Mouse (Mus musculus) liver, postnatal 0 days (tissue): ENCODE measurements around the gene 6430571L13Rik. TPM values are rescaled to one million over a fixed set of nuclear protein-coding genes. Genes with fewer than 3 reads are reported as not detected.
A peak's percentile ranks its signal among the peaks of the same experiment; 100 is the strongest.

Source experiments
- ATAC-seq: fragments of 200-750 bp; cut with Nextera tagmentation; 2 replicates; pipeline ENCODE4 v1.8.0; 2017; ENCODE audit warnings: mild to moderate bottlenecking, moderate library complexity
- DNase-seq: peaks from one replicate; pipeline ENCODE4 v3.0.0-alpha.2; 2016
- H3K27ac ChIP-seq: fragments of 300-500 bp; sonication (generic); 2 replicates; pipeline ENCODE4 v1.5.1; 2014; ENCODE audit warnings: antibody characterized with exemption, moderate library complexity, mild to moderate bottlenecking, low read depth
- H3K27me3 ChIP-seq: fragments of 300-500 bp; sonication (generic); 2 replicates; pipeline ENCODE4 v1.6.1; 2014; ENCODE audit warnings: low read length, control low read depth, mixed read lengths; ENCODE audit not compliant: insufficient read depth
- H3K36me3 ChIP-seq: fragments of 300-500 bp; sonication (generic); replicated peaks from 2 replicates; pipeline ENCODE4 v1.6.1; 2014; ENCODE audit warnings: mild to moderate bottlenecking, control low read depth, low read length, moderate library complexity, mixed read lengths; ENCODE audit not compliant: insufficient read depth
- H3K4me1 ChIP-seq: fragments of 300-500 bp; sonication (generic); 2 replicates; pipeline ENCODE4 v1.6.1; 2014; ENCODE audit warnings: antibody characterized with exemption, mild to moderate bottlenecking, control low read depth; ENCODE audit not compliant: insufficient read depth
- H3K4me2 ChIP-seq: fragments of 300-500 bp; sonication (generic); 2 replicates; pipeline ENCODE4 v1.6.1; 2014; ENCODE audit warnings: low read depth, mild to moderate bottlenecking, low read length, moderate library complexity, mixed read lengths
- H3K4me3 ChIP-seq: fragments of 300-500 bp; sonication (generic); 2 replicates; pipeline ENCODE4 v1.5.1; 2014; ENCODE audit warnings: low read depth, low read length
- H3K9ac ChIP-seq: fragments of 300-500 bp; sonication (generic); replicated peaks from 2 replicates; pipeline ENCODE4 v1.6.1; 2014; ENCODE audit warnings: mild to moderate bottlenecking, moderate library complexity
- H3K9me3 ChIP-seq: fragments of 300-500 bp; sonication (generic); 2 replicates; pipeline ENCODE4 v1.6.1; 2016; ENCODE audit warnings: mild to moderate bottlenecking, control low read depth, low read length, mixed read lengths
- CTCF ChIP-seq: sonication (generic); IDR thresholded peaks from 2 replicates; pipeline ENCODE4 v1.5.1; 2016; ENCODE audit warnings: antibody characterized with exemption, low read depth
- EP300 ChIP-seq: IDR thresholded peaks from 2 replicates; pipeline ENCODE4 v1.6.1; 2016; ENCODE audit warnings: antibody characterized with exemption, low read depth, mild to moderate bottlenecking
- WGBS: fragments of 180-500 bp; shearing (Covaris S2); extraction: QIAGEN DNeasy Blood & Tissue Kit; methylation state at CpG from one replicate; pipeline ENCODE4 v1.1.7; 2014; ENCODE audit not compliant: insufficient replicate concordance; 5-methylcytosine and 5-hydroxymethylcytosine counted together
- polyA plus RNA-seq: library from polyadenylated mRNA; unstranded; fragments of >200 nt; fragmentation: Nextera tagmentation; extraction: Ambion mirVana; gene quantifications from 2 replicates; pipeline ENCODE4 v1.2.1, GENCODE M21; 2015

6430571L13Rik gene
- polyA plus RNA-seq, 1 experiment from 2014 or later, result 0.14 TPM

GRCm38 (mm10) chr9:107323558-107323957 lies 16.8 kb upstream of the 6430571L13Rik start:
- Histone ChIP-seq H3K4me3 (no peak overlapping the region), H3K9me3 (no peaks in the 10 kb centered on the region), H3K9ac (no peak overlapping the region), H3K4me1 (0 out of 2 replicates have a peak, but pooled peaks cover 2% of the 10 kb centered on the region), H3K27ac (no peak overlapping the region), H3K36me3 (no peaks in the 10 kb centered on the region), H3K27me3 (no peaks in the 10 kb centered on the region), H3K4me2 (no peak overlapping the region)
- no peak for DNase-seq
- WGBS, result 24% methylated on average over 6 of the region's 6 CpGs
- TF ChIP-seq CTCF (no peak), EP300 (peak; percentile 29; the same call in 1 of the 2 replicates)
- 0 out of 2 replicates have a peak, but pooled peaks have one; percentile 21 for ATAC-seq

GRCm38 (mm10) chr9:107324799-107325561 lies 15.4 kb upstream of the 6430571L13Rik start:
- no peak overlapping the region for H3K4me3 ChIP-seq
- 0 out of 2 replicates have a peak, but pooled peaks cover 2% of the 10 kb centered on the region for H3K4me1 ChIP-seq
- 64% methylated on average over 4 of the region's 4 CpGs for WGBS
- H3K27ac ChIP-seq, result no peak overlapping the region
- DNase-seq, result no peak
- H3K27me3 ChIP-seq, result no peaks in the 10 kb centered on the region
- no peak overlapping the region for H3K4me2 ChIP-seq
- no peak overlapping the region for H3K9ac ChIP-seq
- ATAC-seq, result no peak
- H3K36me3 ChIP-seq, result no peaks in the 10 kb centered on the region
- H3K9me3 ChIP-seq, result no peaks in the 10 kb centered on the region
- no peak for TF ChIP-seq EP300
- TF ChIP-seq CTCF, result no peak

- ATAC-seq (no peak), DNase-seq (no peak)
- no peak for TF ChIP-seq EP300
- TF ChIP-seq CTCF, result no peak
- H3K9ac ChIP-seq, result no peak overlapping the region
- no peaks in the 10 kb centered on the region for H3K36me3 ChIP-seq
- H3K27me3 ChIP-seq, result no peaks in the 10 kb centered on the region
- H3K27ac ChIP-seq, result no peak overlapping the region
- H3K4me1 ChIP-seq, result 0 out of 2 replicates have a peak, but pooled peaks cover 2% of the 10 kb centered on the region
- no peaks in the 10 kb centered on the region for H3K9me3 ChIP-seq
- 67% methylated on average over 7 of the region's 7 CpGs for WGBS
- H3K4me3 ChIP-seq, result no peak overlapping the region
- no peak overlapping the region for H3K4me2 ChIP-seq
These were observed 14.5 kb upstream of the 6430571L13Rik start for GRCm38 (mm10) chr9:107325904-107326303.

GRCm38 (mm10) chr9:107327879-107328620 lies 12.4 kb upstream of the 6430571L13Rik start:
- DNase-seq (no peak), ATAC-seq (no peak)
- no peaks in the 10 kb centered on the region for H3K9me3 ChIP-seq
- TF ChIP-seq EP300, result no peak
- no peak for TF ChIP-seq CTCF
- H3K4me2 ChIP-seq, result no peak overlapping the region
- WGBS, result 80% methylated on average over 16 of the region's 16 CpGs
- no peaks in the 10 kb centered on the region for H3K27me3 ChIP-seq
- 0 out of 2 replicates have a peak, but pooled peaks cover 2% of the 10 kb centered on the region for H3K4me1 ChIP-seq
- H3K9ac ChIP-seq, result no peak overlapping the region
- H3K27ac ChIP-seq, result no peak overlapping the region
- H3K4me3 ChIP-seq, result no peak overlapping the region
- H3K36me3 ChIP-seq, result no peaks in the 10 kb centered on the region

- Histone ChIP-seq H3K27me3 (no peaks in the 10 kb centered on the region), H3K4me1 (no peaks in the 10 kb centered on the region), H3K27ac (no peak overlapping the region), H3K9me3 (no peaks in the 10 kb centered on the region), H3K9ac (no peak overlapping the region), H3K4me2 (no peak overlapping the region), H3K36me3 (no peaks in the 10 kb centered on the region), H3K4me3 (no peak overlapping the region)
- DNase-seq, result no peak
- 56% methylated on average over 6 of the region's 6 CpGs for WGBS
- ATAC-seq, result no peak
- TF ChIP-seq CTCF (no peak), EP300 (no peak)
These were observed 9.6 kb upstream of the 6430571L13Rik start for GRCm38 (mm10) chr9:107330791-107331190.

- no peaks in the 10 kb centered on the region for H3K36me3 ChIP-seq
- no peak for ATAC-seq
- H3K27me3 ChIP-seq, result no peaks in the 10 kb centered on the region
- 53% methylated on average over 2 of the region's 2 CpGs for WGBS
- DNase-seq, result no peak
- no peak overlapping the region for H3K4me2 ChIP-seq
- no peaks in the 10 kb centered on the region for H3K9me3 ChIP-seq
- peaks cover 6% of the 10 kb centered on the region; the same call in 1 of the 2 replicates for H3K4me1 ChIP-seq
- TF ChIP-seq EP300, result no peak
- no peak for TF ChIP-seq CTCF
- H3K4me3 ChIP-seq, result no peak overlapping the region
- no peak overlapping the region for H3K27ac ChIP-seq
- H3K9ac ChIP-seq, result no peak overlapping the region
These were observed 6.7 kb upstream of the 6430571L13Rik start for GRCm38 (mm10) chr9:107333686-107334085.
